Mouse (Mus musculus): Measurements from ENCODE around the gene Yif1b. TPM values are rescaled to one million over a fixed set of nuclear protein-coding genes. Genes with fewer than 3 reads are reported as not detected.

Yif1b gene
- polyA plus RNA-seq, 1 experiment from 2014 or later, result 110 TPM

- no peak within 1 kb of the TSS for H3K27ac ChIP-seq (replicated peaks; ENCODE audit: low read depth, low read length)
- no peaks in the 10 kb centered on the region for H3K9me3 ChIP-seq (ENCODE audit: control insufficient read depth, low read length)
- H3K36me3 ChIP-seq (ENCODE audit: control insufficient read depth, insufficient read depth, low read length), result no peaks in the 10 kb centered on the region
- peak within 1 kb of the TSS; percentile 15 for H3K4me3 ChIP-seq (ENCODE audit: low read depth, low read length)
- H3K4me1 ChIP-seq (ENCODE audit: control insufficient read depth, insufficient read depth, low read length), result 0 out of 2 replicates have a peak, but pooled peaks cover 3% of the 10 kb centered on the region
- ATAC-seq (ENCODE audit: low read depth), result peak; percentile 48; the same call in 1 of the 2 replicates
- peaks cover 6% of the 10 kb centered on the region; the same call in 1 of the 2 replicates for H3K27me3 ChIP-seq (replicated peaks; ENCODE audit: control insufficient read depth, insufficient read depth, low read length)
- peak within 1 kb of the TSS; percentile 47 for H3K4me2 ChIP-seq (ENCODE audit: low read depth, low read length)
- WGBS, result 3% methylated on average over 20 of the region's 20 CpGs
- peak; percentile 75 for DNase-seq (ENCODE audit: low spot score)
- H3K9ac ChIP-seq (ENCODE audit: low read depth, low read length), result no peak within 1 kb of the TSS
Measured at GRCm38 (mm10) chr7:29213675-29214082, 24.4 kb upstream of the Yif1b start, which contains the start of gene Catsperg1. Gene Catsperg1 (minus strand): TSS chr7:29214035.

- Histone ChIP-seq H3K4me1 (ENCODE audit: control insufficient read depth, insufficient read depth, low read length) (0 out of 2 replicates have a peak, but pooled peaks cover 3% of the 10 kb centered on the region), H3K36me3 (ENCODE audit: control insufficient read depth, insufficient read depth, low read length) (no peaks in the 10 kb centered on the region), H3K9ac (ENCODE audit: low read depth, low read length) (no peak overlapping the region), H3K4me2 (ENCODE audit: low read depth, low read length) (0 out of 2 replicates have a peak overlapping the region, but pooled peaks have one; percentile 47), H3K9me3 (ENCODE audit: control insufficient read depth, low read length) (0 out of 2 replicates have a peak, but pooled peaks cover 1% of the 10 kb centered on the region), H3K27me3 (replicated peaks; ENCODE audit: control insufficient read depth, insufficient read depth, low read length) (peaks cover 6% of the 10 kb centered on the region; the same call in 1 of the 2 replicates), H3K27ac (replicated peaks; ENCODE audit: low read depth, low read length) (no peak overlapping the region), H3K4me3 (ENCODE audit: low read depth, low read length) (peak overlapping the region; percentile 15; the same call in 1 of the 2 replicates)
- ATAC-seq (ENCODE audit: low read depth), result no peak
- DNase-seq (ENCODE audit: low spot score), result no peak
- WGBS, result 67% methylated on average over 2 of the region's 2 CpGs
Measured at GRCm38 (mm10) chr7:29214236-29214635, 23.9 kb upstream of the Yif1b start.

- no peak for DNase-seq (ENCODE audit: low spot score)
- Histone ChIP-seq H3K4me3 (ENCODE audit: low read depth, low read length) (no peak overlapping the region), H3K9me3 (ENCODE audit: control insufficient read depth, low read length) (peaks cover 7% of the 10 kb centered on the region), H3K27me3 (replicated peaks; ENCODE audit: control insufficient read depth, insufficient read depth, low read length) (peaks cover 6% of the 10 kb centered on the region; the same call in 1 of the 2 replicates), H3K4me1 (ENCODE audit: control insufficient read depth, insufficient read depth, low read length) (0 out of 2 replicates have a peak, but pooled peaks cover 3% of the 10 kb centered on the region), H3K27ac (replicated peaks; ENCODE audit: low read depth, low read length) (no peak overlapping the region), H3K36me3 (ENCODE audit: control insufficient read depth, insufficient read depth, low read length) (no peaks in the 10 kb centered on the region), H3K9ac (ENCODE audit: low read depth, low read length) (no peak overlapping the region), H3K4me2 (ENCODE audit: low read depth, low read length) (no peak overlapping the region)
- WGBS, result 44% methylated on average over 15 of the region's 15 CpGs
- ATAC-seq (ENCODE audit: low read depth), result no peak
Measured at GRCm38 (mm10) chr7:29214846-29215245, 23.3 kb upstream of the Yif1b start.

GRCm38 (mm10) chr7:29224756-29225394, 13.3 kb upstream of the Yif1b start:
- Histone ChIP-seq H3K4me3 (ENCODE audit: low read depth, low read length) (no peak overlapping the region), H3K9ac (ENCODE audit: low read depth, low read length) (peak overlapping the region; percentile 14; the same call in 1 of the 2 replicates), H3K27me3 (replicated peaks; ENCODE audit: control insufficient read depth, insufficient read depth, low read length) (no peaks in the 10 kb centered on the region), H3K4me2 (ENCODE audit: low read depth, low read length) (peak overlapping the region; percentile 31), H3K4me1 (ENCODE audit: control insufficient read depth, insufficient read depth, low read length) (no peaks in the 10 kb centered on the region), H3K36me3 (ENCODE audit: control insufficient read depth, insufficient read depth, low read length) (no peaks in the 10 kb centered on the region), H3K9me3 (ENCODE audit: control insufficient read depth, low read length) (peaks cover 3% of the 10 kb centered on the region), H3K27ac (replicated peaks; ENCODE audit: low read depth, low read length) (no peak overlapping the region)
- WGBS, result 9% methylated on average over 16 of the region's 16 CpGs
- peak; percentile 32 for DNase-seq (ENCODE audit: low spot score)
- peak; percentile 65; the same call in 1 of the 2 replicates for ATAC-seq (ENCODE audit: low read depth)

- 70% methylated on average over 13 of the region's 13 CpGs for WGBS
- ATAC-seq (ENCODE audit: low read depth), result no peak
- no peaks in the 10 kb centered on the region for H3K36me3 ChIP-seq (ENCODE audit: control insufficient read depth, insufficient read depth, low read length)
- H3K4me3 ChIP-seq (ENCODE audit: low read depth, low read length), result no peak overlapping the region
- no peak for DNase-seq (ENCODE audit: low spot score)
- no peak overlapping the region for H3K4me2 ChIP-seq (ENCODE audit: low read depth, low read length)
- H3K9ac ChIP-seq (ENCODE audit: low read depth, low read length), result no peak overlapping the region
- H3K27ac ChIP-seq (replicated peaks; ENCODE audit: low read depth, low read length), result no peak overlapping the region
- H3K27me3 ChIP-seq (replicated peaks; ENCODE audit: control insufficient read depth, insufficient read depth, low read length), result no peaks in the 10 kb centered on the region
- H3K4me1 ChIP-seq (ENCODE audit: control insufficient read depth, insufficient read depth, low read length), result no peaks in the 10 kb centered on the region
- H3K9me3 ChIP-seq (ENCODE audit: control insufficient read depth, low read length), result no peaks in the 10 kb centered on the region
Measured at GRCm38 (mm10) chr7:29225520-29225919, 12.6 kb upstream of the Yif1b start.

- no peaks in the 10 kb centered on the region for H3K9me3 ChIP-seq (ENCODE audit: control insufficient read depth, low read length)
- H3K4me3 ChIP-seq (ENCODE audit: low read depth, low read length), result no peak overlapping the region
- 69% methylated on average over 4 of the region's 4 CpGs for WGBS
- ATAC-seq (ENCODE audit: low read depth), result no peak
- no peaks in the 10 kb centered on the region for H3K4me1 ChIP-seq (ENCODE audit: control insufficient read depth, insufficient read depth, low read length)
- H3K9ac ChIP-seq (ENCODE audit: low read depth, low read length), result no peak overlapping the region
- H3K27ac ChIP-seq (replicated peaks; ENCODE audit: low read depth, low read length), result no peak overlapping the region
- H3K36me3 ChIP-seq (ENCODE audit: control insufficient read depth, insufficient read depth, low read length), result no peaks in the 10 kb centered on the region
- DNase-seq (ENCODE audit: low spot score), result no peak
- H3K27me3 ChIP-seq (replicated peaks; ENCODE audit: control insufficient read depth, insufficient read depth, low read length), result peaks cover 15% of the 10 kb centered on the region
- H3K4me2 ChIP-seq (ENCODE audit: low read depth, low read length), result no peak overlapping the region
Measured at GRCm38 (mm10) chr7:29228202-29228601, 9.9 kb upstream of the Yif1b start.

- no peak overlapping the region for H3K4me2 ChIP-seq (ENCODE audit: low read depth, low read length)
- H3K9me3 ChIP-seq (ENCODE audit: control insufficient read depth, low read length), result no peaks in the 10 kb centered on the region
- no peak overlapping the region for H3K9ac ChIP-seq (ENCODE audit: low read depth, low read length)
- no peak overlapping the region for H3K4me3 ChIP-seq (ENCODE audit: low read depth, low read length)
- no peaks in the 10 kb centered on the region for H3K36me3 ChIP-seq (ENCODE audit: control insufficient read depth, insufficient read depth, low read length)
- ATAC-seq (ENCODE audit: low read depth) (no peak), DNase-seq (ENCODE audit: low spot score) (no peak)
- no peaks in the 10 kb centered on the region for H3K4me1 ChIP-seq (ENCODE audit: control insufficient read depth, insufficient read depth, low read length)
- 24% methylated on average over 3 of the region's 3 CpGs for WGBS
- peaks cover 15% of the 10 kb centered on the region for H3K27me3 ChIP-seq (replicated peaks; ENCODE audit: control insufficient read depth, insufficient read depth, low read length)
- H3K27ac ChIP-seq (replicated peaks; ENCODE audit: low read depth, low read length), result no peak overlapping the region
Measured at GRCm38 (mm10) chr7:29230560-29230959, 7.6 kb upstream of the Yif1b start.

- H3K4me1 ChIP-seq (ENCODE audit: control insufficient read depth, insufficient read depth, low read length), result no peaks in the 10 kb centered on the region
- H3K4me3 ChIP-seq (ENCODE audit: low read depth, low read length), result peak overlapping the region; percentile 61
- DNase-seq (ENCODE audit: low spot score), result no peak
- ATAC-seq (ENCODE audit: low read depth), result no peak
- H3K4me2 ChIP-seq (ENCODE audit: low read depth, low read length), result peak overlapping the region; percentile 95
- H3K9me3 ChIP-seq (ENCODE audit: control insufficient read depth, low read length), result no peaks in the 10 kb centered on the region
- H3K9ac ChIP-seq (ENCODE audit: low read depth, low read length), result no peak overlapping the region
- no peaks in the 10 kb centered on the region for H3K36me3 ChIP-seq (ENCODE audit: control insufficient read depth, insufficient read depth, low read length)
- peaks cover 15% of the 10 kb centered on the region for H3K27me3 ChIP-seq (replicated peaks; ENCODE audit: control insufficient read depth, insufficient read depth, low read length)
- whole genome bisulfite sequencing, result 56% methylated on average over 3 of the region's 3 CpGs
- H3K27ac ChIP-seq (replicated peaks; ENCODE audit: low read depth, low read length), result no peak overlapping the region
Measured at GRCm38 (mm10) chr7:29231517-29231916, 6.6 kb upstream of the Yif1b start.

All from embryonic facial prominence, embryonic 14.5 days (tissue).